Comparison of ENCODE assay signal across 8 mouse cellular contexts in the genomic region with DNA sequence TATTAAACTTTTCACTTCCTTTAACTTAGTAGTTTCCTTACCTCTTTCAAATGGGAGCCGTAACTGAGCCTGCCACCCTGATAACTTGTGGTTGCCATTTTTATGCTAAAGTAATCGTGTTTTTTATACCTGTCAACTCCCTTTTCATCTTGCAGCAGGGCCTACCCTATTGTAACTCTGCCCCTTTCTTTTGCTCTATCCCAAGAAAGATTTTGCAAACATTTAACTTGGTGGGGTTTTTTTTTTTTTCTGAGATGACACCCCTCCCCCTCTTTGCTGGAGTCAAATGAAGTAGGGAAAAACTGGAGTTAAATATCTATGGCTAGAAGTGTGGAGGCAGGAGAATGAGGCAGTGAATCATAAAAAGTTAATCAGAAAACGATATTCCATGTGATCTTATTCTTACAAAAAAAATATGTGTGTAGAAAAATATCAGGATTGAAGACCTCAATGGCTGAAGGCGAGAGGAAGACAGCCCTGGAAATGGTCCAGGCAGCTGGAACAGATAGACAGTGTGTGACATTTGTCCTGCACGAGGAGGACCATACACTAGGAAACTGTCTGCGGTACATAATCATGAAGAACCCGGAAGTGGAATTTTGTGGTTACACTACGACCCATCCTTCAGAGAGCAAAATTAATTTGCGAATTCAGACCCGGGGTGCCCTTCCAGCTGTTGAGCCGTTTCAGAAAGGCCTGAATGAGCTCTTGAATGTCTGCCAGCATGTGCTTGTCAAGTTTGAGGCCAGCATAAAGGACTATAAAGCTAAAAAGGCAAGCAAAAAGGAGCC. TPM values are rescaled to one million over a fixed set of nuclear protein-coding genes. Genes with fewer than 3 reads are reported as not detected.
DNase-seq lines count a peak whose midpoint lies in the region; ATAC-seq and TF ChIP-seq lines count a peak whose summit lies in the region.

No protein-coding gene starts in this region.

- H3K27ac ChIP-seq in lung, embryonic 16.5 days (ENCODE audit: low read length) = peak overlapping the region; percentile 62
- H3K27ac ChIP-seq in forebrain, embryonic 11.5 days (ENCODE audit: low read depth, low read length) = no peak overlapping the region
- H3K27ac ChIP-seq in kidney, postnatal 0 days = peak overlapping the region; percentile 91
- H3K27ac ChIP-seq in neural tube, embryonic 12.5 days = no peak overlapping the region

- H3K9me3 ChIP-seq in lung, embryonic 16.5 days (ENCODE audit: control insufficient read depth, low read length) = no peaks in the 10 kb centered on the region
- no peaks in the 10 kb centered on the region for H3K9me3 ChIP-seq in forebrain, embryonic 11.5 days (ENCODE audit: control insufficient read depth, low read length)
- no peaks in the 10 kb centered on the region for H3K9me3 ChIP-seq in kidney, postnatal 0 days (replicated peaks; ENCODE audit: low read length)
- H3K9me3 ChIP-seq in neural tube, embryonic 12.5 days = no peaks in the 10 kb centered on the region

- TF ChIP-seq CTCF in kidney, postnatal 0 days (IDR thresholded peaks at IDR 0.05; ENCODE audit: low read depth) = no peak

- H3K9ac ChIP-seq in lung, embryonic 16.5 days (ENCODE audit: low read length) = peak overlapping the region; percentile 80
- peak overlapping the region; percentile 79 for H3K9ac ChIP-seq in forebrain, embryonic 11.5 days (ENCODE audit: low read length)
- H3K9ac ChIP-seq in kidney, postnatal 0 days (ENCODE audit: low read depth, low read length) = peak overlapping the region; percentile 70
- H3K9ac ChIP-seq in neural tube, embryonic 12.5 days = peak overlapping the region; percentile 76

- peak overlapping the region; percentile 91 for H3K4me2 ChIP-seq in lung, embryonic 16.5 days (ENCODE audit: low read depth, low read length)
- H3K4me2 ChIP-seq in forebrain, embryonic 11.5 days (ENCODE audit: low read depth, low read length, severe bottlenecking) = peak overlapping the region; percentile 91
- peak overlapping the region; percentile 90 for H3K4me2 ChIP-seq in kidney, postnatal 0 days (ENCODE audit: low read length)
- peak overlapping the region; percentile 81 for H3K4me2 ChIP-seq in neural tube, embryonic 12.5 days (replicated peaks)

- no peak for ATAC-seq in lung, embryonic 16.5 days (ENCODE audit: low read depth)
- no peak for ATAC-seq in forebrain, embryonic 11.5 days (replicated peaks; ENCODE audit: low FRiP score)
- no peak for ATAC-seq in kidney, postnatal 0 days (replicated peaks; ENCODE audit: low FRiP score, low read depth)
- no peak for ATAC-seq in neural tube, embryonic 12.5 days (ENCODE audit: low FRiP score, low read depth)
- ATAC-seq in monocyte, adult 5-6 weeks (replicated peaks; ENCODE audit: insufficient number of reproducible peaks, low FRiP score, low TSS enrichment, poor library complexity, severe bottlenecking) = no peak

- 28% methylated on average over 11 of the region's 11 CpGs for WGBS in lung, embryonic 16.5 days
- WGBS in forebrain, embryonic 11.5 days = 73% methylated on average over 11 of the region's 11 CpGs
- 39% methylated on average over 11 of the region's 11 CpGs for WGBS in kidney, postnatal 0 days
- WGBS in neural tube, embryonic 12.5 days = 65% methylated on average over 11 of the region's 11 CpGs

- peak overlapping the region; percentile 79 for H3K4me3 ChIP-seq in lung, embryonic 16.5 days (ENCODE audit: low read length)
- peak overlapping the region; percentile 69 for H3K4me3 ChIP-seq in forebrain, embryonic 11.5 days (ENCODE audit: low read depth, low read length)
- peak overlapping the region; percentile 79 for H3K4me3 ChIP-seq in kidney, postnatal 0 days (replicated peaks; ENCODE audit: low read depth, low read length)
- peak overlapping the region; percentile 67 for H3K4me3 ChIP-seq in neural tube, embryonic 12.5 days

- H3K36me3 ChIP-seq in lung, embryonic 16.5 days (ENCODE audit: control insufficient read depth, insufficient read depth, low read length) = no peaks in the 10 kb centered on the region
- no peaks in the 10 kb centered on the region for H3K36me3 ChIP-seq in forebrain, embryonic 11.5 days (ENCODE audit: control insufficient read depth, insufficient read depth, low read length)
- H3K36me3 ChIP-seq in kidney, postnatal 0 days (ENCODE audit: insufficient read depth, low read length) = no peaks in the 10 kb centered on the region
- peaks cover 5% of the 10 kb centered on the region; the same call in 1 of the 2 replicates for H3K36me3 ChIP-seq in neural tube, embryonic 12.5 days

- peaks cover 25% of the 10 kb centered on the region for H3K4me1 ChIP-seq in lung, embryonic 16.5 days (replicated peaks; ENCODE audit: control insufficient read depth, insufficient read depth, low read length)
- H3K4me1 ChIP-seq in forebrain, embryonic 11.5 days (replicated peaks; ENCODE audit: control insufficient read depth, insufficient read depth, low read length) = peaks cover 4% of the 10 kb centered on the region; the same call in 1 of the 2 replicates
- peaks cover 11% of the 10 kb centered on the region for H3K4me1 ChIP-seq in kidney, postnatal 0 days (replicated peaks; ENCODE audit: insufficient read depth, low read length)
- H3K4me1 ChIP-seq in neural tube, embryonic 12.5 days = peaks cover 12% of the 10 kb centered on the region

- no peaks in the 10 kb centered on the region for H3K27me3 ChIP-seq in lung, embryonic 16.5 days (ENCODE audit: control insufficient read depth, insufficient read depth, low read depth, low read length)
- no peaks in the 10 kb centered on the region for H3K27me3 ChIP-seq in forebrain, embryonic 11.5 days (ENCODE audit: control insufficient read depth, insufficient read depth, low read length)
- H3K27me3 ChIP-seq in kidney, postnatal 0 days (ENCODE audit: insufficient read depth, low read length) = no peaks in the 10 kb centered on the region
- H3K27me3 ChIP-seq in neural tube, embryonic 12.5 days (replicated peaks) = no peaks in the 10 kb centered on the region

- DNase-seq in lung, postnatal 25 days (ENCODE audit: low spot score) = no peak
- no peak for DNase-seq in forebrain, embryonic 11.5 days (ENCODE audit: low spot score)
- peak; percentile 65 for DNase-seq in kidney, postnatal 0 days (ENCODE audit: low spot score)
- no peak for DNase-seq in thymus, postnatal 25 days
- DNase-seq in urinary bladder, adult 18-20 months (ENCODE audit: low spot score in 2 of 2) = no peak

RNA-seq across cellular contexts. Expression of gene Polr1d, which starts 1.5 kb away (rescaled TPM):
- polyA plus RNA-seq in lung, embryonic 16.5 days (2015; fragmentation: Nextera tagmentation; extraction: Ambion mirVana) = 118 and 120 TPM in 2 replicates
- polyA plus RNA-seq in forebrain, embryonic 11.5 days (2014; fragmentation: Nextera tagmentation; extraction: Ambion mirVana) = 110 and 115 TPM in 2 replicates
- 161 TPM in 2 replicates for polyA plus RNA-seq in kidney, postnatal 0 days (2015; fragmentation: Nextera tagmentation; extraction: Ambion mirVana)
- 94.5 and 102 TPM in 2 replicates for polyA plus RNA-seq in neural tube, embryonic 12.5 days (2016; fragmentation: Nextera tagmentation; extraction: Ambion mirVana)
- 89.9 to 107 TPM (median 97.4 TPM) in 3 replicates for total RNA-seq in monocyte, adult 5-6 weeks (2017)

RNA-seq across cellular contexts. Expression of gene Lnx2, which starts 1.9 kb away (rescaled TPM):
- polyA plus RNA-seq in lung, embryonic 16.5 days (2015; fragmentation: Nextera tagmentation; extraction: Ambion mirVana) = 19.7 and 19.8 TPM in 2 replicates
- 9.7 and 9.9 TPM in 2 replicates for polyA plus RNA-seq in forebrain, embryonic 11.5 days (2014; fragmentation: Nextera tagmentation; extraction: Ambion mirVana)
- polyA plus RNA-seq in kidney, postnatal 0 days (2015; fragmentation: Nextera tagmentation; extraction: Ambion mirVana) = 11.8 and 12.4 TPM in 2 replicates
- 7.2 and 9.0 TPM in 2 replicates for polyA plus RNA-seq in neural tube, embryonic 12.5 days (2016; fragmentation: Nextera tagmentation; extraction: Ambion mirVana)
- 2.7 to 9.6 TPM (median 2.9 TPM) in 3 replicates for total RNA-seq in monocyte, adult 5-6 weeks (2017)

Comparison
In these comparisons a context has a peak if more than half of its experiments do, and no peak if none do; other contexts are left out.
1. H3K27ac ChIP-seq: peak in lung, embryonic 16.5 days (single experiment) and kidney, postnatal 0 days (single experiment); none in forebrain, embryonic 11.5 days (single experiment) and neural tube, embryonic 12.5 days (single experiment).
2. Peak in every context shown above with its lines, with median percentiles within 50 percentile points of each other: H3K4me2 ChIP-seq, H3K4me3 ChIP-seq and H3K9ac ChIP-seq.